17 mouse cellular contexts compared by ENCODE assay signal in genomic region chr13:101741530-101742309, GRCm38 (mm10). TPM values are rescaled to one million over a fixed set of nuclear protein-coding genes. Genes with fewer than 3 reads are reported as not detected.
A peak's percentile ranks its signal among the peaks of the same experiment; 100 is the strongest.
DNase-seq lines count a peak whose midpoint lies in the region; ATAC-seq lines count a peak whose summit lies in the region.
"Had no signal": no experiment of that assay in that cellular context is flagged by ENCODE, and none has a peak within 500 bp of the region (broad histone marks: within the 10 kb centered on the region; RNA-seq: fewer than 3 reads in every experiment).

No protein-coding gene starts in this region.

- no peak overlapping the region for H3K4me2 ChIP-seq in kidney, embryonic 15.5 days
- no peak overlapping the region for H3K4me2 ChIP-seq in kidney, embryonic 14.5 days (replicated peaks; ENCODE audit: low read depth, low read length)
- H3K4me2 ChIP-seq in lung, embryonic 15.5 days = no peak overlapping the region
- H3K4me2 ChIP-seq: embryonic facial prominence, embryonic 13.5 days; midbrain, embryonic 15.5 days; neural tube, embryonic 15.5 days had no signal

- DNase-seq in lung, postnatal 4 days = no peak
- DNase-seq in yolk sac, embryonic 10.5 days (ENCODE audit: low spot score) = peak; percentile 53
- no peak for DNase-seq in gastrocnemius, postnatal 25 days
- DNase-seq: adrenal gland, postnatal 36 days; cerebellum, adult 11-12 months; cerebellum, postnatal 14 days; gastrocnemius, postnatal 10 days; spleen, adult 18-20 months had no signal

- no peak for ATAC-seq in kidney, embryonic 15.5 days (replicated peaks; ENCODE audit: low FRiP score)
- no peak for ATAC-seq in kidney, embryonic 14.5 days (ENCODE audit: low FRiP score, low TSS enrichment)
- ATAC-seq in lung, embryonic 15.5 days (ENCODE audit: borderline replicate concordance, extremely low read depth, low FRiP score, low TSS enrichment) = no peak
- ATAC-seq: forebrain, embryonic 14.5 days; hindbrain, postnatal 0 days; midbrain, embryonic 15.5 days had no signal

- peaks cover 95% of the 10 kb centered on the region for H3K79me2 ChIP-seq in macrophage (ENCODE audit: inconsistent target)

- H3K27me3 ChIP-seq in kidney, embryonic 15.5 days = no peaks in the 10 kb centered on the region
- H3K27me3 ChIP-seq in kidney, embryonic 14.5 days (ENCODE audit: control insufficient read depth, insufficient read depth, low read length) = no peaks in the 10 kb centered on the region
- no peaks in the 10 kb centered on the region for H3K27me3 ChIP-seq in lung, embryonic 15.5 days
- H3K27me3 ChIP-seq: embryonic facial prominence, embryonic 13.5 days; midbrain, embryonic 15.5 days; neural tube, embryonic 15.5 days had no signal

- no peak overlapping the region for H3K4me3 ChIP-seq in kidney, embryonic 15.5 days (replicated peaks)
- no peak overlapping the region for H3K4me3 ChIP-seq in kidney, embryonic 14.5 days (ENCODE audit: low read length)
- no peak overlapping the region for H3K4me3 ChIP-seq in lung, embryonic 15.5 days
- no peak overlapping the region for H3K4me3 ChIP-seq in macrophage (ENCODE audit: inconsistent target)
- H3K4me3 ChIP-seq: embryonic facial prominence, embryonic 13.5 days; midbrain, embryonic 15.5 days; neural tube, embryonic 15.5 days had no signal

- H3K9me3 ChIP-seq in kidney, embryonic 15.5 days (replicated peaks) = no peaks in the 10 kb centered on the region
- no peaks in the 10 kb centered on the region for H3K9me3 ChIP-seq in kidney, embryonic 14.5 days (ENCODE audit: control insufficient read depth, low read length)
- H3K9me3 ChIP-seq in lung, embryonic 15.5 days = no peaks in the 10 kb centered on the region
- H3K9me3 ChIP-seq: embryonic facial prominence, embryonic 13.5 days; midbrain, embryonic 15.5 days; neural tube, embryonic 15.5 days had no signal

- no peaks in the 10 kb centered on the region for H3K36me3 ChIP-seq in kidney, embryonic 15.5 days
- no peaks in the 10 kb centered on the region for H3K36me3 ChIP-seq in kidney, embryonic 14.5 days (ENCODE audit: control insufficient read depth, insufficient read depth, low read length)
- no peaks in the 10 kb centered on the region for H3K36me3 ChIP-seq in lung, embryonic 15.5 days
- no peaks in the 10 kb centered on the region for H3K36me3 ChIP-seq in macrophage (ENCODE audit: inconsistent target)
- H3K36me3 ChIP-seq: embryonic facial prominence, embryonic 13.5 days; midbrain, embryonic 15.5 days; neural tube, embryonic 15.5 days had no signal

- H3K9ac ChIP-seq in kidney, embryonic 15.5 days = no peak overlapping the region
- H3K9ac ChIP-seq in kidney, embryonic 14.5 days (ENCODE audit: low read depth, low read length) = no peak overlapping the region
- H3K9ac ChIP-seq in lung, embryonic 15.5 days = no peak overlapping the region
- H3K9ac ChIP-seq: embryonic facial prominence, embryonic 13.5 days; midbrain, embryonic 15.5 days; neural tube, embryonic 15.5 days had no signal

- 0 out of 2 replicates have a peak overlapping the region, but pooled peaks have one; percentile 13 for H3K27ac ChIP-seq in kidney, embryonic 15.5 days
- H3K27ac ChIP-seq in kidney, embryonic 14.5 days (ENCODE audit: low read depth, low read length) = no peak overlapping the region
- H3K27ac ChIP-seq in lung, embryonic 15.5 days = peak overlapping the region; percentile 85
- peak overlapping the region; percentile 76 for H3K27ac ChIP-seq in macrophage
- H3K27ac ChIP-seq: embryonic facial prominence, embryonic 13.5 days; hindbrain, postnatal 0 days; midbrain, embryonic 15.5 days; neural tube, embryonic 15.5 days had no signal

- 80% methylated on average over 11 of the region's 11 CpGs for WGBS in kidney, embryonic 15.5 days
- 79% methylated on average over 11 of the region's 11 CpGs for WGBS in kidney, embryonic 14.5 days
- 62% methylated on average over 11 of the region's 11 CpGs for WGBS in lung, embryonic 15.5 days
- WGBS in macrophage (ENCODE audit: missing documents) = 82% methylated on average over 10 of the region's 11 CpGs

- H3K4me1 ChIP-seq in kidney, embryonic 15.5 days = peaks cover 60% of the 10 kb centered on the region
- H3K4me1 ChIP-seq in kidney, embryonic 14.5 days (ENCODE audit: control insufficient read depth, insufficient read depth, low read length) = peaks cover 15% of the 10 kb centered on the region
- peaks cover 79% of the 10 kb centered on the region for H3K4me1 ChIP-seq in lung, embryonic 15.5 days
- H3K4me1 ChIP-seq: midbrain, embryonic 15.5 days had no signal

RNA-seq across cellular contexts. Expression of gene Pik3r1, which starts 26.3 kb away (rescaled TPM):
- polyA plus RNA-seq in kidney, embryonic 15.5 days (2015; fragmentation: Nextera tagmentation; extraction: Ambion mirVana) = 40.3 and 40.9 TPM in 2 replicates
- polyA plus RNA-seq in kidney, embryonic 14.5 days (2014; fragmentation: Nextera tagmentation; extraction: Ambion mirVana) = 34.9 and 63.2 TPM in 2 replicates
- 22.8 and 28.6 TPM in 2 replicates for polyA plus RNA-seq in lung, embryonic 15.5 days (2015; fragmentation: Nextera tagmentation; extraction: Ambion mirVana)
- 1,000 to 10,000 TPM in 1 of 26 experiments, 100 to 1,000 TPM in 25; 208 to 1,027 (median 312) TPM for total RNA-seq in macrophage (2018; cell fraction: chromatin; rRNA removed)
- 100 to 1,000 TPM in 7 of 26 experiments, 10 to 100 TPM in 19; 69.6 to 234 (median 91.1) TPM for total RNA-seq in macrophage (2018; cell fraction: cytosol; rRNA removed)
- total RNA-seq in macrophage (2018; cell fraction: nucleus; rRNA removed) = 100 to 1,000 TPM; 134 to 744 (median 260) TPM
- polyA plus RNA-seq in macrophage (2018) = 37.8 to 47.3 TPM (median 46.9 TPM) in 3 replicates
- total RNA-seq in gastrocnemius, postnatal 25 days (2021) = 10 to 100 TPM; 25.4 to 27.0 TPM
